Mouse (Mus musculus): ENCODE measurements around the gene Fhod1.
A peak's percentile ranks its signal among the peaks of the same experiment; 100 is the strongest.

Fhod1 gene

DNA sequence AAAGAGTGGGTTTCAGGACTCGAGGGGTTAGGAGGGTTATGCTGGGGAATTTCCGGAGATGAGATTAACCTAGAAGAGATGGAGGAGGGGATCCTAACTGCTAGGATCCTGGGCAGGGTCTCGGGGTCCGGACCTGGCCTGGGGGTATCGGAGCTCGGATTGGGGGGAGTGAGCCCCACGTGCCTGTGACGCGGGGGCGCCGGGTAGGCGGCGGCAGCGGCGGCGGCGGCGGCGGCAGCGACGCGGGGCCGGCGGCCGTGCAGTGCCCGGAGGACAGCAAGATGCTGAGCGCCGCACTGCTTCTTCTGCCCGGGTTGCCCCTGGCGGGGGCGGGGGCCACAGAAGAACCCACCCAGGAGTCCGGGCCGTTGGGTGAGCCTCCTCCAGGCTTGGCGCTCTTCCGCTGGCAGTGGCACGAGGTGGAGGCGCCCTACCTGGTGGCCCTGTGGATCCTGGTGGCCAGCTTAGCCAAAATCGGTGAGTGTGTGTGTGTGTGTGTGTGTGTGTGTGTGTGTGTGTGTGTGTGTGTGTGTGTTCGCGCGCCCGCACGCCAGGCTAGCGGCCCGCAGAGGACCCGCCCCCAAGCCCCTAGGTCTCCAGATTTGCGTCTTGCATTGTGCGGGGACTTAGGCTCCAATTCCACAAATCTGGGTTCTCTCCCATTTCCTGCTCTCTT, 1.5 kb upstream of the Fhod1 start:
- DNase-seq (ENCODE audit: low spot score) = no peak

DNA sequence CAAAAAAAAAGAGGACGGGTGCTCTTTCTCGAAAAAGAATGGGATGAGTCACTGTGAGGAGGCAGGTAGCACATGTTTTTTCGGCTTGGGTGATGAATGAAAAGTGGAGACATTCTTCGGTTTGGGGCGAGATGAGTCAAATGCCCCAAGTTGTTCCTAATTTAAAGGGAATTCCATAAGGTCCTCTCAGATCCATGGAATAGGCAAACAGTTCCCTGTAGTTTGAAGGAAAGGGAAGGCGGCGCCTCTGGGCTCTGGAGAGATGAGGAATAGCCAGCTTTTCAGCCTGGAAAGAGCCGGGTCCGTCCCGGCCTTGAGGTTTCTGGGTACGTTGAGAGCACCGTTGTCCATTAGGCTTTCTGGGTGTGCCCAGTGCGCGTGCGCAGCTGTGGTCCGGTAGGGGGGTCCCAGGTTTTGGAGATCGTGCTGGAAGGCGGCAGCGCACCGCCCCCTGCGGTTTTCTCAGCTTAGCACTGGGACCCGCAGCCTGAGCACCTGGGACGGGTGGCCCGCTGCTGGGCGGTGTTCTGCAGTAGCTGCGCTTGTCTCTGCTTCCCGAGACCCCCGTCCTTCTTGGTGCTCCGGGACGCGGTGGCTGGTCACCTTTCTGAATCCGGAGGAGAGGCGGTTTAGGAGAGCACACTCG, 820 bp upstream of the Fhod1 start, which contains the start of gene Slc9a5:
Slc9a5 (plus strand) TSS at position 394 of the 646 bp plus-strand sequence.
- peak; percentile 45 for DNase-seq (ENCODE audit: low spot score)

- DNase-seq (ENCODE audit: low spot score) = peak; percentile 62
Measured at GRCm38 (mm10) chr8:105346611-105347427, 934 bp downstream of the Fhod1 start.

DNA sequence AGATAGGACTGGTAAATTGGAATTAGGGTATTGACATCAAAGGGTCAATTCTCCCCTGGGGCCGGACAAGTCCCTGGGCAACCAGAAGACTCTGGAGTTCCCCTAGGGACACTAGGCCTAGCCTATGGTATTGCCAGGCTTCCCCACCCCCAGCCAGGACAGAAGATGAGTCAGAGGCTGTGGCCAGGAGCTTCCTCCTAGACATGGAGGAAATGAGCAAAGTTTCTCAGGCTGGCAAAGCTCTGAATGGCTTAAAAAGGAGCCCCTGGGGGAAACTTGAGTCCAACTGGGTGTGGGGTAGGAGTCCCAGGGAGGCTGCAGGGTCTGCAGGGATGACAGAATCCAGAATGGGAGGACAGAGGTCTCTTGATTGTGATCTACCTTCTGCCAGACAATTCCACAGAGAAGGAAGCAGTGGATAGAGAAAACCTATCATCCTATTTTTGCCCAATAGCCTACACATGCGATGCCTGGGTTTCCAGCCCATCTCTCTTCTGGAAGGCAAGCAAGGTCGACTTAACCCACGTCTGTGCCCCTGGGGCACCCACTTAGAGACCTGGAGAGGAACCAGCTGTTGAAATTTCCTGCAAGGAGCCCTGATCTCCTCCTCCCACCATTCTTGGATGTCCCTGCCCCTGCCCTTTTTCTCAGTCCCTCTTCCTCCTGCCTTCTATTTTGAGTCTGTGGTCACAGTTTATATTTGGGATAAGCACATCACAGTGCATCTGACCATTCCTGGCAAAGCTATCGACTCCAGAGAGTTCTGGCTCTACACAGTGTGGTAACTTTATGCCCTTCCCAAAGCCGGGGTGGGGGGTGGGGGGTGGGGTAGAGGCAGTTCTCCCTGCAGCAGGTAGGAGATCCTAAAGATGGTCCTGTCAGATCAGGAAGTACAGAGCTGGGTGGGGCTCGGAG, 2.4 kb downstream of the Fhod1 start:
- peak; percentile 71 for DNase-seq (ENCODE audit: low spot score)

DNA sequence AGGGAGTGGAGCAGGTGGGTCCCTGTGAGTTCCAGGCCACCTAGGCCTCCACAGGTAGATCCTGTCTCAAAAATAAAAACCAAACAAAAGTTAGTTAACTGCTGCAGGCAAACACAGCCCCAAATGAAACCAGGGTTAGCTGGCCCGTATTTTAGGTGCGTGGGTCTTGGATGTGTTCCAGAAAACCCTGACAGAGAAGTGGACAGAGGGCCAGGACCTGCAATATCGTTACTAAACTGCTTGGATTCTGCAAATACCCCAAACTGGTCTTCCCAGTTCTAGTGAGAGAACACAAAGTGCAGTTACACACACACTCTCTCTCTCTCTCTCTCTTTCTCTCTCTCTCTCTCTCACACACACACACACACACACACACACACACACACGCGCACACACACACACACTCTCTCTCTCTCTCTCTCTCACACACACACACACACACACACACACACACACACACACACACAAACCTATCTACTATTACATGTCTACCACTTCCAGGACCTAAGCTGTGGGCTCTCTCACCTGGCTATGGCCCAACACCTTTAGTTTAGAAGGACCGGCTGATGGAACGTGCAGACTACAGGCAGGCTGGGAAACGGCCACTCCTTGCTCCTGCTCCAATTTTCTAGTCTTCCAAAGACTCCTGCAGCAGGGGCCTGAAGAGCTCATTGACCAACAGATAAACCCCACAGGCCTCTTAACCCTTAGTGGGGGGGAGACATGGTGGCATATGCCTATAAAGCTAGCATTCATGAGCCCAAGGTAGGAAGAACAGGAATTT, 3.8 kb downstream of the Fhod1 start:
- peak; percentile 41 for DNase-seq (ENCODE audit: low spot score)

DNA sequence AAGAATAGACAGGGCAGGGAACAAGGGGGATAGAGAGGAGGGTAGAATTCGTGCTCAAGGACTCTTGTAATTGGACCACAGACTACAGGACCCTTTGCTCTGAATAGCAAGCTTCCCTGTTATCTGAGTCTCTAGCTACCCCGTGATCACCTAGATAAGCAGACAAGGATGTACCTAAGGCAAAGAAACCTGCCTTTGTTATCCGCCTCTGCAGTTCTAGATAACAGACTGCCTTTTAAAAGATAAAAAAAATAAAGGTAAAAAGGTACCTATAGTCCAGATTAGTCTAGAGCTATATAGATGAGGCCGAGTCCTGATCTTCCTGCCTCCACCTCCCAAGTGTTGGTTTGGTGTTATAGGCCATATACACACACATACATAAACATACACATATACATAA, 5.0 kb downstream of the Fhod1 start:
- no peak for DNase-seq (ENCODE audit: low spot score)

DNA sequence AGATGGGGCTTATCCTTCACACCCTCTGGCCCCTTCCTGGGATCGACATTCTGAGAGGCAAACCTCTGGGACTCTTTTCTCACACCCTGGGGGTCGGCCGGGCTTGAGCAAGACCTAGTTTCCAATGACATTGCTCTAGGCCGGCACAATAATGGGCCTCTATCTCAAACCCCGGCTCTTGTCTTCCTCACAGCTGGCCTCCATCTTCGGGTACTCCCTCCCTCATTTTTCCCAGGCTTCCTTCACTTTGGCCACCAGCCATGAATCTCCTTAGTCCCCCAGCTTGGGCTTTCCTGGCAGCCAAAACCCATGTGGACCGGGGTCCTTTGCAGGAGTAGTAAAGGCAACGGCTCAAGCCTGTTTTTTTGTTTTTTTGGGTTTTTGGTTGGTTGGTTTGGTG, 6.4 kb downstream of the Fhod1 start:
- no peak for DNase-seq (ENCODE audit: low spot score)

DNA sequence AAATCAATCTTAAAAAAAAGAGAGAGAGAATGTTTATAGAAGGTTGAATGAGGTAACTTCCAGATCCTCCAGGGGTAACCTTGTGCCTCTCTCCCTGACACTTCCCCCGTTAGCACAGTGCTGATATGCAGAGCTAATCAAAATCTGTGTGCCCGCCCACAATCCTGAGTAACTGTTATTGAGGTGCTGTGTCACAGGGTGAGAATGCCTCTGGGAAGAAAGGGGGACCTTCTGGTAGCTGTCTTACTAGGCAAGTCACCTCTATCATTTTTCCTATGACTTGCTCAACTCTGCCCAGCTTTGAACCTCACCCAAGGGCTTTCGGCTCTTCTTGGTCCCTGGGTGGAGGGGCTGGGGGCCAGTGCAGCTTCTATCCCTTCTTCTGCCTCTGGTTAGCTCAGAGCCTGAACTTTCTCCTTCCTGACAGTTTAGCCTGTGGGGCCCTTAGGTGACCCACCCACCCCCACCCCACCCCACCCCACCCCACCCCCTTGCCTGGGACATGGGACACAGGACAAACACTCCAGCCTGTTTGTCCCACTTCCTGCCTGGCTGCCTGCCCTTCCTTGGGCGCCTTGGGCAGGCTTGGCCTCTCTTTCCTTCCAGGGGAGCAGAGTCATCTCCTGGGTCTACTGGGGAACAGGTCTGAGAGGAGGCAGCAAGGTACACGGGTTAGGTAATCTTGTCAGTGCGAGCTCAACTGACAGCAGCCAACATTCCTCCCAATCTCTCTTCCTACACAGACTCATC, 7.7 kb downstream of the Fhod1 start:
- peak; percentile 65 for DNase-seq (ENCODE audit: low spot score)

GRCm38 (mm10) chr8:105338992-105339391, 8.8 kb downstream of the Fhod1 start:
- no peak for DNase-seq (ENCODE audit: low spot score)

DNA sequence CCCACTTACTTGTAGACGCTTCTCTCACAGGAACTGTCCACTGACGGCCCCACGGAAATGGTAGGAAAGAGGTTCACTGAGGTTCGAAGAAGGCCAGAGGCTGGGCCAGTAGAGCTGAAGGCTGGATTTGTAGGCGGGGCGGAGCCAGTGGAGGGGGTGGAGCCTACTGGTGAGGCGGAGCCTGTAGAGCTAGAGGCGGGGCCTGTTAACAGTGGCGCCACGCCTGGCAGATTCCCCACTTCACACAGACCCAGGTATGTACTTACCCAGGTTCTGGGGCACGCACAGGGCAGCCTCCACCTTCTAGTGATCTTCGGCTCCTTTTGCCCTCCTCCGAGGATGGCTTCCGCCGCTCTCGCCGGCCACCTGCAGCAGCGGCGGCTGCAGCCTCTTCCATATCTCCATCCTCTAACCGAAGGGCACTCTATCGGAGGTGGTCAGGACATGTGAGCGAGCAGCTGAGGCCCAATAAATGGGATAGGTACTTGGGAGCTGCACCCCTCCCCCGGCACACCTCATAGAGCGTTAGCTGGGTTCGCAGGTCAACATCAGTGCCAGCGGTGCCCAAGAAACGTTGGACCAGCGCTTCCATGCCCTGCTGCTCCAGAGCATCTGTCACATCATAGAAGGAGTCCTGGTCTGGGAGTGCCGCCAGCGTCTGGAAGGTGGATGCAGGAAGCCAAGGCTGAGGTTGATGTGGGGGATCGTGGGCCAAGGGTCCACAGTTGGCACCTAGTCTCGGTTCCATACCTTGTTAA, 11.2 kb downstream of the Fhod1 start:
- DNase-seq (ENCODE audit: low spot score) = no peak

- DNase-seq (ENCODE audit: low spot score) = no peak
Measured at GRCm38 (mm10) chr8:105332523-105332922, 15.2 kb downstream of the Fhod1 start.

- no peak for DNase-seq (ENCODE audit: low spot score)
Measured at GRCm38 (mm10) chr8:105331931-105332330, 15.8 kb downstream of the Fhod1 start.

DNA sequence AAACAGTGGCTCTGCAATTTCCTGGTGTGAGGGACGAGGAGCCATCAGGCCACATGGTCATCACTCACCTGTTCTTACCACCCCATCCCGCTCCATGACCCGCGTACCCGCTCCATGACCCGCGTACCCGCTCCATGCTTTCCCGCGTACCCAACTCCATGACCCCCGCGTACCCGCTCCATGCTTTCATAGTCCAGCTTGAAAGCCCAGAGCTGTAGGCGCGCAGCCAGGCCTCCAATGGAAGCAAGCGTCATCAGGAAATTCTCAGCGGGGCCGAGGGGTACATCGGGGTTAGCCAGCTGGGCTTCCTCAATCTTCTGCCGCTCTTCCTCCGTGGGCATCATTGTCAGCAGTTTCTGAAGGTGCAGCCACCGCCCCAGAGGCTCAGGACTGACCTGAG, 16.3 kb downstream of the Fhod1 start:
- no peak for DNase-seq (ENCODE audit: low spot score)

- no peak for DNase-seq (ENCODE audit: low spot score)
Measured at GRCm38 (mm10) chr8:105330325-105330724, 17.4 kb downstream of the Fhod1 start.

DNA sequence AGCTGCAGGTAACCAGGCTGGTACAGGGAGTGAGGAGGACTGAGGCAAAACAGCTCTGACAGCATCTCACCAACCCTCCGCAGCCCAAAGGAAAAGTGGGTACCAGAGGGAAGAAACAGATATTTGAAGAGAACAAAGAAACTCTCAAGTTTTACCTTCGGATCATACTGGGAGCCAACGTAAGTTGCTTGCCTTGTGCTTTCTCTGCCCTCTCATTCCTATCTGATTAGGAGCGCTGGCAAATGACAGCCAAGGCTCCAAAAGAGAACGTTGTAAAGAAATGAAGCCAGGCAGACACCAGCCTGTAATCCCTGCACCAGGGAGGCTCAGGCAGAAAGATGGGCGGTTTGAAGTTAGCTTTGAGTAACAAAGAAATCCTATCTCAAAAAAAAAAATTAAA, 20.8 kb downstream of the Fhod1 start:
- DNase-seq (ENCODE audit: low spot score) = no peak

GRCm38 (mm10) chr8:105326141-105326672, 21.5 kb downstream of the Fhod1 start, which contains the start of the genes Lrrc29 and Tmem208:
Gene Lrrc29 (minus strand): TSS chr8:105326278.
Gene Tmem208 (plus strand): TSS chr8:105326354.
- DNase-seq (ENCODE audit: low spot score) = peak; percentile 99

DNA sequence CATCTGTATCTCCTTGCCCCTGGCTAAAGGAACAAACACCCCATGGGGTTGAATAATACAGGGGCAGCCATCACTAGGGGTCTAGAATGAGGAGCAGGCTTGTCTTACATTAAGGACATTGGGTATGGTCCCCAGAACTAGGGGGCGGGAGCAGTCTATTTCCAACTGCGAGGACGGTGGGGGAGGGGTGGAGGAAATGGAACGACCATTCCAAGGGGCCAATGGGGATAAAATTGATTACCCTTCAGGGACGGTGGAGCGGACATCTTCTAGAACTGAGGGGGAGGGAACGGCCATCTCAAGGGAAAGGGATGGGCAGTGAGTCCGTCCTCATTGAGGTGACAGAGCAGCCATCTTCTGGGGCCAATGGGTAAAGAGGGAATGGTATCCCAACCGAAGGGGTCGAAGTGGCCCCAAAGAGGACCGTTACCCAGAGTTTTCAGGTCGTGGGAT, 22.1 kb downstream of the Fhod1 start:
- no peak for DNase-seq (ENCODE audit: low spot score)

- no peak for DNase-seq (ENCODE audit: low spot score)
Measured at GRCm38 (mm10) chr8:105323183-105323582, 24.6 kb downstream of the Fhod1 start.

- no peak for DNase-seq (ENCODE audit: low spot score)
Measured at GRCm38 (mm10) chr8:105318662-105319190, 29.0 kb downstream of the Fhod1 start.
